Mouse (Mus musculus) ovary, postnatal 14 days (tissue): ENCODE measurements around the gene Abce1.

ENCODE experiments used
- DNase-seq: peaks from one replicate; pipeline ENCODE4 v3.0.0; 2022; ENCODE audit warnings: low spot score

The Abce1 gene

DNA sequence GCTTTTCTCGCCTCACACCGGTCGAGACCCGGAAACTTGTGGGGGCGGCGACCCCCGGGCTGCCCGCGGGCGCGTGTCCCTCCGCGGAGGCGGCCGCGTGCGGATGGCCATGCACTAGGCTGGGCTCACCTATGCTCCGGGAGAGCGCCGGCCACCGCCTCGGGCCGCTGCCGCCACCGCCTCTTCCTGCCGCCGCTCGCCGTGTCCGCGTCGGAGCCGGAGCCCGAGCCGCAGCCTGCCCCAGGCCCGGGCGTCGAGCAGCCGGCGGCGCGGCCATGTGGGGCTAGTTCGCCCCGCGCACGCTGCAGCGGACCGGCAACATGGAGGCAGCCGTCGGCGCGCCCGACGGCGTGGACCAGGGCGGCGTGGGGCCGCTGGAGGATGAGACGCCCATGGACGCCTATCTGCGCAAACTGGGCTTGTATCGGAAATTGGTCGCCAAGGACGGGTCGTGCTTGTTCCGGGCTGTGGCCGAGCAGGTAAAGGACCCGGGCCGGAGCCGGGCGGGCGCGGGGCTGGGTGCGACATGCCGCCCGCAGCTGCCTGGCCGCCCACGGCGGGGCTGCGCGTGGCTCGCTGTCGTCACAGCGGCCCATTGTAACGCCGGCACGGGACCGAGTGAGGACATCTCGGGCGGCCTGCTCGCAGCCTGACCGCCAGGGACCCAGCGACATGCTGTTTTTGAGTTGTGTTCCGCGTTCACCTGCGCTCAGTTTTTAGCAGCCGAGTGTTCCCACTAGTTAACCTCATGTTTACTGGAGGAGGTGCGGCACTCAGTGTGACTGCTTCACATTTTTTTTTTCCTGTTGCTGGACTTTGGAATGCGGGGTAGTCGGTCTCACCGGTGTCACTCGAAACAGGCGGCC is 71.7 kb downstream of the Abce1 start, which contains the start of gene Otud4:
Gene Otud4 (plus strand): TSS at position 33 of the 866 bp plus-strand sequence.
- no peak for DNase-seq

DNA sequence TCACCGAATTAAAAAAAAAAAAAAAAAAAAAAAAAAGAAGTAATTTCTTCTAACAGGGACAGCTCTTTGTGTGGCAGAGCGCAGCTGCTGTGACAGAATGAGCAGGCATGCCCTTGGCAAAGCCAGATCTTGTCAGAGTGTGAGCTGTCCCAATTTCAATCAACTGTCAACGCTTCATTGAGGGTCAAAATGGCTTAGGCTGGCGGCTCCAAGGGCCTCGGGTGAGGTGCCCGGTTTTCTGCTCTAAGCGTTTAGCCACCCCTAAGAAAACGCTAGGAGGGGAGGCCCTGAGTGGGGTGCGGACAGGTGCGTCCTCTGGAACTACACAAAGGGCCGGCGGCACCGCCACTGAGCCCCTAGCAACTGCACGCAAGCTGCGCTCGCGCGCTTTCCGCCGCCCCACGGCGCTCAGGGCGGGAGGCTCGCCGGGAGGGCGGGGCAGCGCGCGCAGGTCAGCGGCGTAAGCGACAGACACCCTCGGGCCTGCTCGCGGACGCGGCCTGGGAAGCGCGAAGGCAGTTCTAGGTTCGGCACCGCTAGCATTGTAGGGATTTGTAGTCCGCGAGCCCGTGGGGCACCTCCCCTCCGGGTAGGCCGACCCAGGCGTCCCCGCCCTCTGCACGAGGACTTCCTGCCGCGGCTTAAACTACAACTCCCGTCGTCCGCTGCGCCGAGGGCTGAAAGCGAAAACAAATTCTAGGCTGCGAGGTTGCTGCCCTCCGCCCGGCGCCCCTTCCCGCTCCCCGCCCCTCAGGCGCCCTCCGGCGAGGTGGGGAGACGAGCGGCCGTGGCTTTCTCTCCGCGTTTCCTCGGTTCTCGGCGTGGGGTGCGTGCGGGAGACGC is 72.6 kb downstream of the Abce1 start:
- DNase-seq, result peak; percentile 94

DNA sequence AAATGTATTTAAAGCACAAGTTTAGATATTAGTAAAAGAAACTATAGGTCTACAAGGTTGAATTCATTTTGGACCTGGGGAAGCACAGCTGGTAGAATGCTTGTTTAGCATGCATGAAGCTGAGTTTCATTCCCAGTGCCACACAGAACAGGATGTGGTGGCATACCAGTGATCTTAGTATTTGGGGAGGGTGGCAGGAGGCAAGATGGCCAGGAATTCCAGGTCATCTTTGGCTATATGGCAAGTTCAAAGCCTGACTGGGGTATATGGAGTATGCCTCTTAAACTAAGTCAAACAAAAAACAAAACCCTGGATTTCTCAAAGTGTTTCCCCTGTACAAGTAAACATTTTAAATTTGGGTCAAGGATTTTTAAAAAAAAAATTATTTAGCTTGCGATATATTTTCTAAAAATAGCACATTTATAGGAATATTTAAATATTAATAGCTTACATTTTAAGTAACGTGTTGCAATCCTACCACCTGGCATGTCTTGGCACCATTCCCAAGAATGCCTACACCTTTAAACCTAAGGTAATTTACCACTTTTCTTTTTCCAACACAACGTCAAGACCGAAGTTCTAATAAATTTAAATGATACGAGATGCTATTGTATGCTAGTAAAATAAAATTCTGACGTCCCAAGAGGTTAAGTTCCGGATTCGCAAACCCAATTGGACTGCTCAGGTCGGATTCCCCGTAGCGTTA is 73.4 kb downstream of the Abce1 start:
- DNase-seq, result no peak

DNA sequence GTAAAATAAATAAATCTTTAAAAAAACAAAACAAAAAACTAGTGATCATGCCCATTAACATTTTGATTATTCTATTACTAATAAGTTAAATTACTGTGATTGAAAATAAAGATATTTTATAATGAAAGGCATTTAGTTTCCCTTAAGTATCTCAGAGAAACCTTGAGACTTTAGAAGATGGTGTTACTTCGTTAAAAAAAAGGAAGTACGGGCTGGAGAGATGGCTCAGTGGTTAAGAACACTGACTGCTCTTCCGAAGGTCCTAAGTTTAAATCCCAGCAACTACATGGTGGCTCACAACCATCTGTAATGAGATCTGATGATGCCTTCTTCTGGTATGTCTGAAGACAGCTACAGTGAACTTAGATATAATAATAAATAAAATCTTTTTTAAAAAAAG is 74.3 kb downstream of the Abce1 start:
- no peak for DNase-seq

DNA sequence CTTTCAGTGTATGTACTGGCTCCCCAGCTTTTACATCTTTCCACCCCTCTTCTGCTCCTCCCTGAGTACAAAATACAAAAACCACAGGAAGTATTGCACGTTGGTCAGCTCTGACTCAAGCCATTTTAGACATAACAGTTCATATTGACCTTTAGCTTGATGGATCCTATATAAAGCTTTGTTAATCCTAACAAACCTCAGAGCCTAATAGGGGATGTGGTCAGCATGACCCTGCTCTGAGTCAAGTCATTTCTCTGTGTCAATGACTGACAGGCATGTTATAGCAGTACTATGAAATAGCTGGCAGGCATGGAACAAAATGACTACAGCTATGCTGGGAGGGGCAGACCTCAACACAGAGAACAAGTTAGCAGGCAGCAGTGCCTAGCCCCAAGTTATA is 75.4 kb downstream of the Abce1 start:
- DNase-seq, result no peak

DNA sequence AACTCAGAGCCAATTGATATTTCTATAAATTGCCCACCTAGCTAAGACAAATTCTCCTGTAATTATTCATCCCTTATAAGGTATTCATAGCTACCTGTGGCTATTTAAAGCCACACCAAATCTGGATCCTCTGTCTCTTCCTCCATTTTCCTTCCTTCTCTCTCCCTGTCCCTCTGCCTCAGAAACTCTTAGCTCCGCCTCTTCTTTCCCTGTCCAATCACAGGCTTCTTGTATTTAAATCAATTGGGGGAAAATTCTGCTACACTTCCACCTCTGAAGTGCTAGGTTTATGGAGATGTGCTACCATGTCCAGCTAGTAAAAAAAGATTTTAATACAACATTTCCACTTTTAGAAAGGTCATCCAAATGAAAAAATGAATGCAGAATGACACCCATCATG is 76.0 kb downstream of the Abce1 start:
- DNase-seq, result no peak
